Mouse (Mus musculus) cortical plate, adult 2 months (tissue): ENCODE results near the gene Cdh5. TPM values are rescaled to one million over a fixed set of nuclear protein-coding genes. Genes with fewer than 3 reads are reported as not detected.

Source experiments
- H3K27ac ChIP-seq: fragments of 200-500 bp; 2 replicates; pipeline ENCODE4 v1.5.1; 2012; ENCODE audit warnings: low read length, control low read depth, inconsistent platforms; ENCODE audit not compliant: insufficient read depth
- H3K4me1 ChIP-seq: fragments of 200-500 bp; 2 replicates; pipeline ENCODE4 v1.6.1; 2011; ENCODE audit warnings: low read length; ENCODE audit not compliant: control insufficient read depth, insufficient read depth
- H3K4me3 ChIP-seq: fragments of 200-500 bp; 2 replicates; pipeline ENCODE4 v1.5.1; 2011; ENCODE audit warnings: mild to moderate bottlenecking, low read length, control low read depth; ENCODE audit not compliant: insufficient read depth
- CTCF ChIP-seq: fragments of 200-500 bp; IDR thresholded peaks from 2 replicates; pipeline ENCODE4 v1.5.1; 2011; ENCODE audit warnings: mild to moderate bottlenecking, control low read depth, low read length; ENCODE audit not compliant: insufficient read depth; ENCODE audit errors: extremely low read depth
- POLR2A ChIP-seq: fragments of 200-500 bp; IDR thresholded peaks from 2 replicates; pipeline ENCODE4 v1.6.1; 2011; ENCODE audit warnings: mild to moderate bottlenecking, low read length, control low read depth; ENCODE audit not compliant: insufficient read depth; ENCODE audit errors: extremely low read depth
- polyA plus RNA-seq: library from polyadenylated mRNA; depleted of rRNA; stranded (reverse); fragments of >200 nt; gene quantifications from 2 replicates; pipeline ENCODE4 v1.2.3, GENCODE M21; 2012

Gene Cdh5
- polyA plus RNA-seq, 1 experiment, result 11.7 TPM

- Histone ChIP-seq H3K27ac (no peak overlapping the region), H3K4me3 (no peak overlapping the region), H3K4me1 (peaks cover 4% of the 10 kb centered on the region; the same call in 1 of the 2 replicates)
- no peak for TF ChIP-seq POLR2A
- TF ChIP-seq CTCF, result no peak
These were observed 30.1 kb downstream of the Cdh5 start for GRCm38 (mm10) chr8:104131414-104131975.

DNA sequence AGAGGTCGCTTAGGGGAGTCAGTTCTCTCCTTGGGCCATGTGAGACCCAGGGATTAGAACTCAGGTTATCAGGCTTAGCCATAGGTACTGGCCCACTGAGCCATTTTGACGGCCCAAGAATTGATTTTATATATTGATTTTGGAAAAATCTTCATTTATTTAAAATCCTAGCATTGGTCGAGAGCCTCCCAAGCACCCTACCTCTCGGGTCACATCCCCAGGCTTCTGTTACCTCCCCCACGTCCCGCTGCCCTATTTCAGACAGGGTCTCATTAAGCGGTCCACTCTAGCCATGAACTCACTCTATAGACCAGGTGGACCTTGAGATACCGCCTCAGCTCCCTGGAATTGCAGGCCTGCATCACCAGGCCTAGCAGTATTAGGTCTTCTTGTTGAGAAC, 33.1 kb downstream of the Cdh5 start:
- no peak for TF ChIP-seq CTCF
- no peak for TF ChIP-seq POLR2A
- no peak overlapping the region for H3K4me3 ChIP-seq
- H3K27ac ChIP-seq, result no peak overlapping the region
- no peaks in the 10 kb centered on the region for H3K4me1 ChIP-seq

GRCm38 (mm10) chr8:104136277-104136676, 34.9 kb downstream of the Cdh5 start:
- H3K4me1 ChIP-seq, result no peaks in the 10 kb centered on the region
- H3K27ac ChIP-seq, result no peak overlapping the region
- H3K4me3 ChIP-seq, result no peak overlapping the region
- TF ChIP-seq CTCF (no peak), POLR2A (no peak)

DNA sequence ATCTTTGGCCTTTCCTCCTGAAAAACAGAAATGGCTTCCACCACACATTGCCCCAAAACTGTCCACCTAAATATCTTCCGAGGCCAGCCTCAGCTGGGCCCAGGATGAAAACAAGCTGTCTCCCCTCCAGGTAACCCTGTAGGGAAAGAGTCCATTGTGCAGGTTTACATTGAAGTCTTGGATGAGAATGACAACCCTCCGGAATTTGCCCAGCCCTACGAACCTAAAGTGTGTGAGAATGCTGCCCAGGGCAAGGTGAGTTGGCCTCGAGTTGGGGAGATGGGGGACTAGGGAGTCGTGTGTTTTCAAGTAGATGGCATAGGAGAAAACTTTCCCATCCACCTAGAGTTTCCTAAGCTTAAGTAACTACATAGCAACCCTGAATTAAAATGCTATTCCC, 36.2 kb downstream of the Cdh5 start:
- H3K27ac ChIP-seq, result no peak overlapping the region
- H3K4me1 ChIP-seq, result no peaks in the 10 kb centered on the region
- TF ChIP-seq POLR2A (no peak), CTCF (no peak)
- H3K4me3 ChIP-seq, result no peak overlapping the region

- Histone ChIP-seq H3K27ac (no peak overlapping the region), H3K4me1 (no peaks in the 10 kb centered on the region), H3K4me3 (no peak overlapping the region)
- TF ChIP-seq POLR2A (no peak), CTCF (no peak)
These were observed 39.2 kb downstream of the Cdh5 start for GRCm38 (mm10) chr8:104140611-104141010.

DNA sequence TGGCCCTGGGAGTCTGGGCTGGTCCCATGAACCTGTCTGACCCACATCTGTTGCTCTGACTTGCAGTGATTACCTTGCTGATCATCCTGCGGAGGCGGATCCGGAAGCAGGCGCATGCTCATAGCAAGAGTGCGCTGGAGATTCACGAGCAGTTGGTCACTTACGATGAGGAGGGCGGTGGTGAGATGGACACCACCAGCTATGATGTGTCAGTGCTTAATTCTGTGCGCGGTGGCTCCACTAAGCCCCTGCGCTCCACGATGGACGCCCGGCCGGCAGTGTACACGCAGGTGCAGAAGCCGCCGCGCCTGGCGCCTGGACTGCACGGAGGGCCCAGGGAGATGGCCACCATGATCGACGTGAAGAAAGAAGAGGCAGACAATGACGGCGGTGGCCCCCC, 41.0 kb downstream of the Cdh5 start:
- no peak for TF ChIP-seq CTCF
- no peak for TF ChIP-seq POLR2A
- no peak overlapping the region for H3K27ac ChIP-seq
- no peak overlapping the region for H3K4me3 ChIP-seq
- H3K4me1 ChIP-seq, result no peaks in the 10 kb centered on the region

- TF ChIP-seq POLR2A (no peak), CTCF (no peak)
- H3K27ac ChIP-seq, result no peak overlapping the region
- no peak overlapping the region for H3K4me3 ChIP-seq
- no peaks in the 10 kb centered on the region for H3K4me1 ChIP-seq
These were observed 42.0 kb downstream of the Cdh5 start for GRCm38 (mm10) chr8:104143379-104143778.

- Histone ChIP-seq H3K4me3 (no peak overlapping the region), H3K4me1 (no peaks in the 10 kb centered on the region), H3K27ac (no peak overlapping the region)
- TF ChIP-seq CTCF, result peak; percentile 39
- TF ChIP-seq POLR2A, result no peak
These were observed 43.2 kb downstream of the Cdh5 start for GRCm38 (mm10) chr8:104144434-104145216.

DNA sequence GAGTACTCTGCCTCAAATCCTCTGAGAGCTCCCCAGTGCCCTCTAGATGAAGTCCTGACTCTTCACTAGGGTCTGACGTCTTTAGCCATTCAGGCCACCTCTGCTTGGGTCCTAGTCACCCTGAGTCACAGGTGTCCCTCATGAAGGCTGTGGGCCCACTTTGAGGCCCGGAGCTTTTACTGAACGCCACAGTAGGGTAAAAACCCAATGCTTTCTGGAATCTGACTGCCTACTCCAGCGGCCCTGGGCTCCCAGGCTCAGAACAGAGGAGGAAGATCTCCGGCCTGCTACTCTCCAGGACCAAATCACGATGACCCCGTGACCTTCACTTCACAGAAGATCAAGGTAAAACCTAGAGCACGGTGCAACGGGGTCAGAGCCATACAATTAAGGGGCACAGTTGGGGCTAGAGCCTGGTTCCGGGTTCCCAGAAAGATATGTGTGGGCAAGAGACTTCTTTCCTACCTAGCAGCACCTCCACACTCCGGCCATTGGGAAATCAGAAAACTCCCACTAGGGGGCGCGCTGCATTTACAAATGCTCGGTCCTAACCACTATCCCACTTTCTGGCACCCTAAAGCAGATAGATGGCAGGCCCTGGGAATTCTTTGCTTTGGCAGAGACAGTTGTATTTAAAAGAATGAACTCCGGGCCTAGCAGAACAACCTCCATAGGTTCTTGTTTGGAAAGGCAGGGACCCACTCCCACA, 44.7 kb downstream of the Cdh5 start:
- H3K4me3 ChIP-seq, result no peak overlapping the region
- no peaks in the 10 kb centered on the region for H3K4me1 ChIP-seq
- TF ChIP-seq CTCF (peak; percentile 68), POLR2A (no peak)
- no peak overlapping the region for H3K27ac ChIP-seq

GRCm38 (mm10) chr8:104146717-104147494, 45.5 kb downstream of the Cdh5 start:
- Histone ChIP-seq H3K4me3 (no peak overlapping the region), H3K4me1 (no peaks in the 10 kb centered on the region), H3K27ac (no peak overlapping the region)
- TF ChIP-seq CTCF, result no peak
- TF ChIP-seq POLR2A, result no peak
